Mouse (Mus musculus) gastrocnemius, postnatal 10 days (tissue): ENCODE data around the gene Aanat. TPM values are rescaled to one million over a fixed set of nuclear protein-coding genes. Genes with fewer than 3 reads are reported as not detected.
A peak's percentile ranks its signal among the peaks of the same experiment; 100 is the strongest.
"Not testable (repeated sequence)": the region's sequence is repeated elsewhere in the genome, so short reads cannot be mapped to it uniquely, and the experiment has no call there.

ENCODE experiments used
- DNase-seq: peaks from one replicate; pipeline ENCODE4 v3.0.0; 2021; ENCODE audit warnings: mixed read lengths
- total RNA-seq, 2 experiments: library from RNA; stranded (reverse); gene quantifications; 2 replicates each; pipeline ENCODE4 v1.2.3; 2021

The Aanat gene
- total RNA-seq, 2 experiments from 2014 or later, result not detected

DNA sequence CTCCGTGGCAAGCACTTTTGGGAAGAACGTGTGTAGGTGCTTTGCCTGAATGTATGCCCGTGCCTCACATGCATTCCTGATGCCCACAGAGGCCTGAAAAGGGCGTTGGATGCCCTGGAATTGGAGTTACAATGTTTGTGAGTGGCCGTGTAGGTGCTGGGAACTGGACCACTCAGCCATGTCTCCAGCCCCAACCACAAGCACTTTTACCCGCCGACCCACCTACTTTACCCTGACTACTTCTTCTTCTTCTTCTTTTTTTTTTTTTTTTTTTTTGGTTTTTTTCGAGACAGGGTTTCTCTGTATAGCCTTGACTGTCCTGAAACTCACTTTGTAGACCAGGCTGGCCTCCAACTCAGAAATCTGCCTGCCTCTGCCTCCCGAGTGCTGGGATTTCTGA, 24.9 kb downstream of the Aanat start:
- not testable (repeated sequence) for DNase-seq

DNA sequence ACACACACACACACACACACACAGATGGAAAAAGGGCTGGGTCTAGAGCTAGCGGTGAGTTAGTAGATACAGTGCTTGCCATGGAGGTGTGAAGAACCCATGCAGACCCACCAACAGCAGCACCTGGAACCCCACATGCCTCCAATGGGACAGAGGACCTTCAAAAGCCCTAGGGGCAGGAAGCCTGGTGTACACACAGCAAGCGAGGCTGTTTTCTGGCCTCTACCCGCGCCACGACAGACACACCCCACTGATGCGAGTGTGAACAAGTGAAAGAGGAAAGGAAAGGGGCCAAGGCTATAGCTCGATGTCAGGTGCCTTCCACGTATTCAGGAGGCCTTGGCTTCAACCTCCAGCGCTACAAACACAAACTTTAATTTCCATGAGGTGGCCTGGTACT, 25.7 kb downstream of the Aanat start:
- DNase-seq, result no peak

DNA sequence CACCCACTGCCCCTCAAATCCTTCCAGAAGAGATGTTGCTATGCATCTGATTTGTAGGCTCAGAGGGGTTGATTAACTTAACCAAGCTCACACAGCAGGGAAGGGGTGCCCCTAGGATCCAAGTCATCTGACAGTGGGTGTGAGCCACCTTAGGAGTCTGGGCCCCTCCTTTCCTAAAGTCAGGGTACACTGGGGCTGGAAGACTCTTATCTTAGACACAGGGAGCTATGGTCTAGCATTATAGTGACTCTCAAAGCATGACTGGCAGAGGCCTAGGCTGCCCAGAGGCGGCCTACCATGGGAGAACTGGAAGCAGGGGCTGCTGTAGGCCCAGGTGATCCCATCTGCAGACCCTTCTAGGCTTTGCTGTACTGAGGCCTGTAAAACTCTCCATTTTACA, 26.3 kb downstream of the Aanat start:
- DNase-seq, result no peak

DNA sequence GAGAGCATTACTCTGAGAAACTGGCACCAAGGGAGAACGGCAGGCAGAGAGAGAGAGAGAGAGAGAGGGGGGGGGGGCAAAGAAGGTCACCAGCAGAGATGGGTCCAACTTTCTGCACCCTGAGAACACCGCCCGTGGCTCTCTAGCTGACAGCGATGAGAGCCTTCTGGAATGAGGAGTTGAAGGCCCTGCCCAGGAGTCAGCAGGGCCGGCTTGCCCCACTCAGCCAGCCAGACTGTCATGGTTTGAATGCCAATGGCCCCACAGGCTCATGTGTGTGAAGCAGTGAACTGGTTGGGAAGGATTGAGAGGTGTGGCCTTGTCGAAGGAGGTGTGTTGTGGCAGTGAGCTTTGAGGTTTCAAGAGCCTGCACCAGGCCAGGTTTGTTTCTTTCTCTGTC, 27.0 kb downstream of the Aanat start:
- no peak for DNase-seq

DNA sequence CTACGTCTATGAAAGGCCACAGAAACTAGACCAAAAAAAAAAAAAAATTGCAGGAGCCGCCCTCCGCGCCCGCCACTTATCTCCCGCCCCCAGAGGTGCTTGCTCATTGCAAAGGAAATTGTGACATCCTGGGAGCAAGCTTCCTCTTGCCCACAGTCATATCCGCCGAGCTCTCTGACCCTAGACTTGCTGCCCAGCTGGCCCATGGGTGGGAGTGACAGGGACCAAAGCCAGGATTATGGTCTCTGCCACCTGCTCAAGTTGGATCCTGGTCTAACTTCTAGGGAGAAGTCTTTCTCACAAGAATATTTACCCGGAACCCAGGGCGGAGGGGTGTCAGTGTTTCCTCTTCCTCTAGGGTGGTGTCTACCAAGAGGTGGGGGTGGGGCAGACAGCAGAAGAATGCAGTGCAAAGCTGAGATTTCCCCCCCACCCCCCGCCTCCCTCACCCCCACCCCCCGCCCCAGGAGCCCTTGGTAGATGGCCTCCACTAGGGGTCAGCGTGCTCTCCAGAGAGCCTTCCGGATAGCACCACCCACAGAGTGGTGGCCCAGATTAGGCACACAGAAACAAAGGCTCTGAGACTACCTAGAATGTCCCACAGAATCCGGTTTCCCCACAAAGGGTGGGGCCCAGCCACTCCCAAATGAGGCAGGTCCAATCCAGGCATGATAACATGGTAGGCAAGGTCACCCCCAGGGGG, 29.7 kb downstream of the Aanat start:
- no peak for DNase-seq

DNA sequence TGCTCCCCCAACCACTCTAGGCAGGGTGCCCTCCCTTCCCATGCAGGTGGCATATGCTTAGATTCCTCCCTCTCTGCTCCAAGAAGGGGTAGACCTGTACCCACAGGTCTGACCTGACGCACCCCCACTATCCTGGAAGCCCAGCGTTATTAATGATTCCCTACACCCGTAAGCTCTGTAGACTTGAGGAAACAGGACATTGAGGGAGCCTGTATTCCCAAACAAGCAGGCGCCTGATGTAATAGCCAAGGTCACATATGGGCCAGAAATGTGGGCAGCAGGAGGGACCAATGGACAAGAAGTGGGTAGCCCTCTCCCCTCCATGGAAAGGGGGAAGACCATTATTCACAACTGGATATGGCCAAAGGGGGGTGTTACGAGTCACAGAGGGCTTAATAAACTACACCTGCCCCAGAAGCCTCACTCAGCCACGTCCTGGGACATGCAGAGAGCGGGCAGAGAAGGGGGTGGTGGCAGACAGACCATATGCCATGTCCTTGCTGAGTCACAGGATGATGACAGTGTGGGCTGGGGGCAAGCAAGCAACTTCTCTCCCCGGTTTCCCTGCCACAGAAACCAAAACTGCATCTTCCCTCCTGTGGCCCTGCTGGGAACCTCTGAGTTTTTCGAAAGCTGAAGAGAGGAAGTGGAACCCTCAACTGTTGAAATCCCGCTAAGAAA, 30.3 kb downstream of the Aanat start:
- DNase-seq, result no peak

DNA sequence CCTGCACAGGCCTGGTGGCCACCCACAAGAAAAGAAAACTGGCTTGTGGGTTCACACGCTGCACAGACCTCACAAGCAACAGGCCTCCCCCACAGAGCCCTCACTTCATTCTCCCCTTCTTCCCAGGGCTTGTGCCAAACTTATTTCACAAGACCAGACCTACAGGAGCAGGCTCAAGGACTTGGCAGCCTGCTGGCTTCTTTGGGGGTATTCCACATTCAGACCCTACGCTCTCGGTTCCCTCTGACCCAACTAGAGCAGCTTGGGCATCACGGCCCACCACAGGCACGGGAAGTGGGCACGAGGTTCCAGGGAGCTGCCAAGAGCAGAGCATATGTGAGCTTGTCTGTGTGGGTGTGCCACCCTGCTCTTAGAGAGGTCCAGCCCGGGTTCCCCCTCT, 31.4 kb downstream of the Aanat start:
- no peak for DNase-seq

DNA sequence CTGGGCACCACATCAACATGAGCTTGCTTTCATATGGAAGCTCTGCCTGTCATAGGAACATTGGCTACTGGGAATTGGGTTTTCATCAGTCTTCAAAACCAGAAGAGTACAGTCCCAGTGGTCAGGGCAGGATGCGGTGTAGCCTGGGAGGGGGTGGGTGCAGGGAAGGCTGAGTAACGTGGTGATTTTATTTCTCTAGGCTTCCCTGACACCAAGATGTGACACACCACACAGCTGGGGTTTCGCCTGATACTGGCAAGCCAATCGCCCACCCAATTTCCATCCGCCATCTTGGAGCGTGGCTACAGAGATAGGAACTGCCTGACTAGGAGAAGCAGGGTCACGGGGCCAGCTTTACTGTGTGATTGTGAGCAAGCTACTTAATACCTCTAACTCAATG, 32.4 kb downstream of the Aanat start:
- no peak for DNase-seq

DNA sequence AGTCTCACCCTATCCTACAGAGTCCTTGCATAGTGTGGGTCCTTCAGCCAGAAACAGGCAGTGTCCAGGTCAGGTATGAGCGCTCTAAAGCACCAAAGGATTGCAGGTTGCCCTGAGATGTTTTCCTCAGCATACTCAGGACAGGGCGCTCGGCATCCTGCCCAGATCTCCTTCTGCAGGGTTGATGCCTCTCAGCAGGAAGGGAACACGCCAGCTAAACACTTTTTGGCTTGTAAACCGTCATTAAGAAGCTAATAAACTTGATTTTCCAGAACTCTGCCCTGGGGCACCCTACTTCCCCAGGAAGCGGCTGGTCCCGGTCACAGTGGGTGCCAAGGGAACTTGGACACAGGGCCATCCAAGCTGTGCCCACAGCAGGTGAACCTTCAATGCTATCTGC, 32.9 kb downstream of the Aanat start:
- no peak for DNase-seq

DNA sequence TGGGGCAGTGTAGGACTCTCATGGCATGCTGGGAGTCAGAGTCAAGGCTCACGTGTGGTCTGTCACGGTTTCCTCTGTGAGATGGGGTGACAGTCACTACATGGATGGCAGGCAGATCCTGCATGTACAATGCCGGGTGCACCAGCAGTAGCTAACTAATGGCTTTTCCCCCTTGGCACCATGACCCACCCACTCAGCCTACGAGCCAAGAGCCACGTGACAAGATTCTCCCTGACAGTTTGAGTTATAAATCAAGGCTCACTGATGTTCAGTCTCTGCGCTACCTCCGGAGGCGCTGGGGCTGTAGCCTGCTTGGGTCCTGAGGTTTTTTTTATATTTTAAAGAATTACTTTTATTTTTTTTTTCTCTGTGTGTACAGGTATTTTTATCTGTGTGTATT, 33.3 kb downstream of the Aanat start:
- DNase-seq, result no peak

DNA sequence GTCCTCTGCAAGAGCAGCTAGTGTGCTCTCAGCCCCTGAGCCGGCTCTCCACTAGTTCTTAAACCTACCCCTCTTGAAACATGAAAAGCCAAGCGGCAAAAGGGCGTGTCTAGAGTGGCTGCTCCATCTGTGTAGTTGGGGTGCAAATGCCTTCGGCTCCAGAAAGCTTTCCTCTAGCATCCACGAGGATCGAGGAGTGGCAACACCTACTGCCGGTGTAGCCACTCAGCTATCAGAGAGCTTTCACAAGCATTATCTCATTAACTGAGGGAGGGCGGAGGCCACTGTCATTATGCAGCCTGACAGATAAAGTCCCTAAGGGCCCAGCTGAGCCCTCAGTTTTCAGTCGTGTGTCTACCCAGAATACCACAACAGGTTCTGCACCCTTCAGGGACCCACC, 33.8 kb downstream of the Aanat start:
- no peak for DNase-seq

DNA sequence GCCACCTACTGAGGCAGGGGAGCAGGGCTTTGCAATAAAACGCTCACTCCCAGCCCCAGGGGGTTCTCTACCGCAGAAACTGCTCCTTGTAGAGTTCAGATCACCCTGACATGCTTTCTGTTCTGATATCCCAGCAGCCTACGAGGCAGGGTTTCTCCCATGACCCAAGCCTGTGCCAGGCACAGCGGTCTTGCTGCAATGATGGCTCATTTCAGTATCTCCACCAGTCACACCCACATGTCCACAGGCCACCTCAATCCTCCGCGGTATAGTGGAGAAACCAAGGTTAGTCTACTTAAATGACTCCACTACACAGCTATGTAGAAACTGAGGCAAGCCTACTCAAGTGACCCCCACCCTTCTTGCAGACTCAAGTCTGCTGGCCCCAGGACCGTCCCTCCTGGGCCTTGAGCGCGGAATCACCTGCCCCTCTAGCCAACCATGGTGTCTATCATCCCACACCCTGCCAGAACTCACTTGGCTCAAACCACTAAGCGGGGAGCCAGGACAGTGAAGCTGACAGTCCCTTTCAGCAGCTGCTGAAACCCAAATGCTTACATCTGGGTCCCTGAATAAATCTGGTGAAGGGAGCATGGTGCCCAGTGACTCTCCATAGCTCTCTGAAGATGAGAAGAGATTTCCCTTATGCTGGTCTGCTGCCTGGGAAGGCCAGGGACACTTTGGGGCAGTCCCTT, 34.5 kb downstream of the Aanat start:
- no peak for DNase-seq

DNA sequence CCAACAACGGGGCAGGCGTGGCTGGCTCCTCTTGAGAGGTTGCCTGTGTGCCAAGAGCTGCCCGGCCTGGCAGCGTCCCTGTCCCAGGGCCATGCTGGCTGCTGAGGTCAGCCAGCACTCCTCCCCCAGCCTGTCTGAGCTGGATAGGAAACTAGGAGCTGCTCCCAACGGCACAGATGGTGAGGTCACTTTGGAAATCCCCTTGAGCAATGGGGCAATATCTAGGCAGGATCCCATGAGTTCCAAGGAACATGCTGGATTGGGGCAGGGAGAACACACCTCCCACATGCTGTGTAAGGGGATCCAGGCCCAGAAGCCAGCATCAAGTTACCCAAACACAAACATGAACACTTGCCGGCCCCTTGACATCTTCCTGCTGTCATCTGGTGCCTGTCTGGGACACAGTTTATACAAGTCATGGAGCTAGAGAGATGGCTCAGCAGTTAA, 35.0 kb downstream of the Aanat start:
- DNase-seq, result peak; percentile 76

DNA sequence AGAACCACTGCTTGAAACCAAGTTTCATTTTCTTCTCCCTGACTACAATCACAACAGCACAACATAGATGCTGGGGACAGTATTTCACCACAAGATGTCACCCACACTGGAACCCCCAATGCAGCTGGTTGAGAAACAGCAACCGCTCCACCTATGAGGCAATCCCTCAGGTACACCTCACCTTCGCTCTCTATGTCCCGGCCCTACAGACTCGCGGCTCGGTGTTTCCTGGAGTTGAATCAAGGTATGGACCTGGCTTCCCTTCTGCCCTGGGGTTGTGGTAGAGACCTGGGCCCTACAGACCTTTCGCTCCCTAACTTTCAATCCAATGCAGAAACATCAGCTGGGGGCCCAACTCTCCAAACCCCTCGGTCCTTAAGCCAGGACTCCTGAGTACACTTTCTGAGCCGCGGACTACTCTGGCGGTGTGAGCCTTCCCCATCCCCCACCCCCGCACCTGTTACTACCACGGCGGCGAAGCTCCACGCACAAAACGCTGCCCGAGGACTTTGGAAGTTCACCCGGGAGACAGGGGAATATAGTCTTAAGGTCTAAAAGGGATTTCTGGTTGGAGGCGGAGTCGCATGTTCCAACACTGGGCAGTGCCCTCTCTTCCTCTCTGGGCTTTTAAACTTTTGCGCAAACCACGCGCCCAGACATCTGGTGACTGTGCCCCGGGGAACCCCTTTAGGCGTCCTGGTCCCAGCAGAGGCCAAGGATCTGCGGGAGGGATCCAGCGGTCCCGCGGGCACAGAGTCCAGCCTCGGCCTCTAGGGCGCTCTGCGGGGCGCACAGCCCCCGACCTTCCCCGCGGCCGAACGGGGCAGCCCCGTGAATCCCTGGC, 37.3 kb downstream of the Aanat start:
- DNase-seq, result no peak

DNA sequence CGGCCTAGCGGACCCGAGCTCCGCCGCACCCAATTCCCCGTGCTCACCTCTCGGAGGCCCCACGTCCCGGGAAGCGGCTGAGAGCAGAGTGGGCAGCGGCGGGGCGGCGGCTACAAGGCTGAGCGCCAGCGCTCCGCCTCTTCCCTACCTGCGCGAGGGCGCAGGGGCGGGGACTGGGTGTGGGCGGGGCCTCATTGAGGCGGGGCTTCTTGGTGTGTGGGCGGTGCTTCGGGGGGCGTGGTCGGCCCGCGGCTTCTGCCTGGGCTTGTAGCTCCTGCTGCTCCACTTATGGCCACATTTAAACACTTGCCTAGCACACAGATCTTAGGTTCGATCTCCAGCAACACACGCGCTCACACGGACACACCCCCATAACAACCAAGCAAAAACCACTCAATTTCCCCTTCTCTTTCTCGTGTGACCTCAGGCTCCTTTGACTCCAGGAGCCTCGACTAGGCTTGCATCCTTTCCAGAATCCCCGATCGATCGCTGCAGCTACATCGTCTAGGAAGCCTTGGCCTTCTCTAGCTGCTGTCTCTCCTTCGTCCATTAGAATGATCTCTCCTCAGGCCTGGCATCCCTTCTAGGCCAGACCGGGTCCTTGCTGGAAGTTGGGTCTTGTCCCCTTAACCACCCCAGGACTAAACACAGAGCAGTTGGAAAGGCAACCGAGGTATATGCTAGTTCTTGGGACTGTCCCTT, 38.0 kb downstream of the Aanat start:
- DNase-seq, result peak; percentile 81

DNA sequence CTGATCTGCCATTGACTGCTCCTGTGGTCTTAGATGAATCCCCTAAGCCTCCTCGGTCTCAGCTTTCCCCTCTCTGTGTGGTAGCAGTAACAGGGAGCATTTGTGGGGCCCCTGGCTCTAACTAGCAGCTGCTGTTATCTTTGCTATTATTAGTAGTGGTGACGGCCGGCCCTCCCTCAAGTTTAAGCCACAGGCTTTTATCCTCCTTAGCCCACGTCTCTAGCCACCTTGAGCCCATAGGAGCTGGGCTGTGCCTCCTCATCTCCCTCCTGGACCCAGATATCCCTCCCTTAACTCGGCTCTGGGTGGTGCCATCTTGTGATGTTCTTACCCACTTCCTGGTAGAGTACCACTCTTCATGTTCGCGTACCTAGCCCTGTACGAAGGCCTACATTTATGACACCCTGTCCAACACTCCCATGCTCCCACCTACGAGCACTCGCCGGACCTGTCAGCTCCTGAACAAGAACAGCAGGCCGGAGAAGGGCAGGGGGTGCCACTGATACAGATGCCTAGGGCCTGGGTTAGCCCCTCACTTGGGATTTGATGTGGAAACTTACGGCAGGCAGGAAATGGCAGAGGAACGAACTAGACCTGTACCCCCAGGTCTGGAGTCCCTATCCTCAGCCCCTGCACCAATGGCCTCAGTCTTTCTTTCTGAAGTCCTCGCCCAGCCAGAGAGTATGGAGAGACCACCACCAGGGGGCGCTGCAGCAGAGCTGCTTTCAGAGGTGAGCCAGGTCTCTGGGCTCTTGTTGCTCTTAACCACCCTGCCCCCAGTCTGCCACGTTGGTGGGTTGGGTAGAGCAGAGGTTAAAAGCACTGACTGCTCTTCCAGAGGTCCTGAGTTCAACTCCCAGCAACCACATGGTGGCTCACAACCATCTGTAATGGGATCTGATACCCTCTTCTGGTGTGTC, 39.1 kb downstream of the Aanat start:
- DNase-seq, result peak; percentile 70

DNA sequence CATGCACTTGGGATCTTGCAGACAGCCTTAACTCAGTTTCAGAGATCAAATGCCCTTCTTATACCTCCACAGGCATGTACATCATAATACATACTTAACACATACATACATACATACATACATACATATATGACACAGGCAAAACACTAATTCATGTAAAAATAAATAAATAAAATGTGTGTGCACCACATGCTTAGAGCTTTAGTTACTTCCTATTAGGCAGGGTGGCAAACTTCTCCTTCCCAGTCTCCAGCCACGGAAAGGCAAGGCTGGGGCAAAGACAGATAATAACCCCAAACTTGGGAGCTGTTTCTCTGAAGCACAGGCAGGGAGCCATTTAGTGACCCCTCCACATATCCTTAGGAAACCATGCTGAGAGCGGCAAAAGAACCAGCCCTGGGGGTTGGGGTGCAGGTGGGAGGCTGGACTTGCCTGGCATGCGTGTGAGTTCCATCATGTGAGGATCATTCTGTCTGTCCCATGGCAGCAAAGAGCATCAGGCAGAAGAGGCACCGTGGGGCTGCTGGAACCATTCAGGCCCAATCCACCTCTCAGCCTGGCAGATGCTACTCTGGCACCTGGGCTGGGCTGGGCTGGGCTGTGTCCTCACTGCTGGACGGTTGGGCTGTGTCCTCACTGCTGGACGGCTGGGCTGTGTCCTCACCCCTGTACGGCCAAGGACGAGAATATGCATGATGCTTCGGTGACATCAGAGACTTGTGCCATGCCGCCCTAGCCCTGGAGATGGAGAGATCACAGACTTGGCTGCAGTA, 40.3 kb downstream of the Aanat start, which contains the start of gene Rhbdf2:
TSS of gene Rhbdf2 (minus strand) at position 721 of the 773 bp plus-strand sequence.
- no peak for DNase-seq

DNA sequence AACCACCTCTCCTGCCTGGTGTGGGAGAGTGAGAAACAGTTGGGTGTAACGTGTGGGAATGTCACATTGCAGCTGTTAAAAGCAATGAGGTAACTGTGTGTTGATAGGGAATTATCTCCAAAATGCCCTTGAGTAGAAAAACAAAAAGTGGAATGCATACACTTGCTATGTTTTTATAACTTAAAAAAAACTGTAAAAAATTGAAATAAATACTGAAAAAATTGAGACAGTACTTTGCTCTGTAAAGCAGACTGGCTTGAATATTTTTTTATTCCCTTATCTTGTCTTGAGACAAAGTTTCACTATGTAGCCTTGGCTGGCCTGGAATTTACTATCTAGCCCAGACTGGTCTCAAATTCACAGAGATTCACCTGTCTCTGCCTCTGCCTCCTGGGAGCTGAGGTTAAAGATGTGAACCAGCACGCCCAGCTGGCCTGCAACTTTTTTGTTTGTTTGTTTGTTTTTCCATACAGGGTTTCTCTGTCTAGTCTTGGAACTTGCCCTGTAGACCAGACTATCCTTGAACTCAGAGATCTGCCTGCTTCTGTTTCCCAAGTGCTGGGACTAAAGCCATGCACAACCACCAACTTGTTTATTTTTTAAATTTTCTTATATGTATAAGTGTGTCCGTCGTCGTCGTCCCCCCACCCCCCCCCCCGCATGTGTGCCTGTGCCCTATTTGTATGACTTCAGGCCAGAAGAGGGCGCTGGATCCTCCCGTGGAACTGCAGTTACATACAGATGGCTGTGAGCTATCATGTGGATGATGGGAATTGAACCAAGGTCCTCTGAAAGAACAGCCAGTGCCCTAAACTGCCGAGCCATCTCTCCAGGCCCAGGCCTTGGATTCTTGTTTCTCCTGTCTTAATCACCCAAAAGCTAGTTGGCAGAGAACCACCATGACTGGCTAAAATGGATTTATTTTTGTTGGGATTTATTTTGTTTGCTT, 41.1 kb downstream of the Aanat start:
- DNase-seq, result no peak

DNA sequence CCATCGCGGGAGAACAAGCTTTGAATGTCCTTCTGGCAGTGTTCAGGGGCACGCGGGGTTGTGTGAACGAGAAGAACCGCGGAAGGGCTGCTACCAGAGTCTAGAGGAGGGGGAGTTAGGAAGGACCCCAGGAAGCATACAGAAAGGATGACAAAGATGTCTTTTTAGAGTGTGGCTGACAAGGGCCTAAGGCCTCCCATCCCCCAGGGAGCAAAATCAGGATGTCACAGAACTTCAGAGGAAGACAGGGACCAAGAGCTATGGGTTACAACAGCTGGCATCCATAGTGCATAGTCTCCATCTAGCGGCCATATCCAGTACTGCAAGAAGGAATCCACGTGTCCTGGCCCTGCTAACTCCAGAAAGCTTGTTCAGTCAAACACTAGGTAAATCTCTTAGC, 42.5 kb downstream of the Aanat start:
- peak; percentile 84 for DNase-seq
